Mouse (Mus musculus) stomach, embryonic 16.5 days (tissue): ENCODE measurements around the gene Gp1bb. TPM values are rescaled to one million over a fixed set of nuclear protein-coding genes. Genes with fewer than 3 reads are reported as not detected.

Experiments used
- ATAC-seq: fragments of 200-750 bp; cut with Nextera tagmentation; 2 replicates; pipeline ENCODE4 v1.8.0; 2017; ENCODE audit warnings: moderate number of reproducible peaks, moderate TSS enrichment; ENCODE audit not compliant: insufficient read depth, low FRiP score
- H3K27ac ChIP-seq: fragments of 300-500 bp; sonication (generic); 2 replicates; pipeline ENCODE4 v1.5.1; 2014; ENCODE audit warnings: low read length
- H3K27me3 ChIP-seq: fragments of 300-500 bp; sonication (generic); 2 replicates; pipeline ENCODE4 v1.6.1; 2014; ENCODE audit warnings: low read length, control low read depth, mixed read lengths; ENCODE audit not compliant: control insufficient read depth, insufficient read depth
- H3K36me3 ChIP-seq: fragments of 300-500 bp; sonication (generic); 2 replicates; pipeline ENCODE4 v1.6.1; 2014; ENCODE audit warnings: low read length; ENCODE audit not compliant: control insufficient read depth, insufficient read depth
- H3K4me1 ChIP-seq: fragments of 300-500 bp; sonication (generic); 2 replicates; pipeline ENCODE4 v1.6.1; 2014; ENCODE audit warnings: low read length, control low read depth, mixed read lengths; ENCODE audit not compliant: control insufficient read depth, insufficient read depth
- H3K4me2 ChIP-seq: fragments of 300-500 bp; sonication (generic); 2 replicates; pipeline ENCODE4 v1.6.1; 2014; ENCODE audit warnings: low read depth, low read length, mixed read lengths
- H3K4me3 ChIP-seq: fragments of 300-500 bp; sonication (generic); replicated peaks from 2 replicates; pipeline ENCODE4 v1.5.1; 2014; ENCODE audit warnings: mild to moderate bottlenecking, low read length
- H3K9ac ChIP-seq: fragments of 300-500 bp; sonication (generic); 2 replicates; pipeline ENCODE4 v1.6.1; 2014; ENCODE audit warnings: low read length
- H3K9me3 ChIP-seq: fragments of 300-500 bp; sonication (generic); replicated peaks from 2 replicates; pipeline ENCODE4 v1.6.1; 2016; ENCODE audit warnings: low read length, control low read depth; ENCODE audit not compliant: control insufficient read depth
- WGBS: fragments of 180-500 bp; shearing (Covaris S2); extraction: QIAGEN DNeasy Blood & Tissue Kit; methylation state at CpG from one replicate; pipeline ENCODE4 v1.1.7; 2014; 5-methylcytosine and 5-hydroxymethylcytosine counted together
- polyA plus RNA-seq: library from polyadenylated mRNA; unstranded; fragments of >200 nt; fragmentation: Nextera tagmentation; extraction: Ambion mirVana; gene quantifications from 2 replicates; pipeline ENCODE4 v1.2.1, GENCODE M21; 2015

Gene Gp1bb
- polyA plus RNA-seq, 1 experiment from 2014 or later: 0.68 TPM

DNA sequence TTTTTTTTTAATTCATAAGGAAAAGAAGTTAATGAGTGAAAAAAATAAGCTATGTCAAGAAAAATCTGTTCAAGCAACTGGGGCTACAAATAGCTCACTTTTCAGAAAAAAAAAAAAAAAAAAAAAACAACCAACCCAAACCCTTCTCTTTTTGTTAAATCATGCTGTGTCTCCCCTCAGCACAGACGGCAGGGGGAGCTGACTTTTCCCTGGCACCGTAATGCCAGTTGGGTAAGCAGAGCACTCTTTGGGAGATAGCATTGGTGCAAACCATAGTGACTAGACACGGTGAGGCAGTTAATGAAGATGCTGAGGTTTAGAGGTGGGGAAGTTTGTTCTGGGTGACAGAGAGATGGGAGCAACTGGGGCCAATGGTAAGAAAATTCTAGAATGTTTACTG lies 9.9 kb upstream of the Gp1bb start:
- Histone ChIP-seq H3K9ac (no peak overlapping the region), H3K9me3 (no peaks in the 10 kb centered on the region), H3K4me2 (no peak overlapping the region), H3K36me3 (no peaks in the 10 kb centered on the region), H3K4me3 (no peak overlapping the region), H3K4me1 (peaks cover 5% of the 10 kb centered on the region), H3K27ac (no peak overlapping the region), H3K27me3 (0 out of 2 replicates have a peak, but pooled peaks cover 3% of the 10 kb centered on the region)
- WGBS: 45% methylated on average over 3 of the region's 3 CpGs
- no peak for ATAC-seq

DNA sequence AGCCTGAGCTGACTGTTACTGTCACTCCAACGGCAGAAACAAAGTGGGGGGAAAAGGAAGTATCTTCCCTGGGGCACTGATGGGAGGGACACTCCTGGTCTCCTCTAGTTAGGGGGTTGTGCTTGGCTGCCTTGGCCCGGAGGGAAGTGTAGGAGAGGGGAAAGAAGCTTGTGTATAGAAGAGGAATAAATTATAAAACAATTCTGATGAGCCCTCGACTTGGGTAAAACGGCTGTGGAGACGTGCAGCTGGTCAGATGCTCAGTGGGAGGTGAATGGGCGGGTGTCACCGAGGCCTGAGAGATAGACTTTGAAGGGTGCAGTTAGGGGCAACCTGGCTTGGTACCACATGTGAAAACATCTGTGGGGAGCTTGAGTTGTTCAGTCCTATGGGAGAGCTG lies 8.9 kb upstream of the Gp1bb start:
- H3K4me3 ChIP-seq: no peak overlapping the region
- H3K27me3 ChIP-seq: peaks cover 3% of the 10 kb centered on the region; the same call in 1 of the 2 replicates
- peaks cover 8% of the 10 kb centered on the region for H3K4me1 ChIP-seq
- WGBS: 56% methylated on average over 7 of the region's 7 CpGs
- H3K36me3 ChIP-seq: no peaks in the 10 kb centered on the region
- no peak overlapping the region for H3K9ac ChIP-seq
- no peak for ATAC-seq
- H3K4me2 ChIP-seq: no peak overlapping the region
- H3K27ac ChIP-seq: no peak overlapping the region
- no peaks in the 10 kb centered on the region for H3K9me3 ChIP-seq

DNA sequence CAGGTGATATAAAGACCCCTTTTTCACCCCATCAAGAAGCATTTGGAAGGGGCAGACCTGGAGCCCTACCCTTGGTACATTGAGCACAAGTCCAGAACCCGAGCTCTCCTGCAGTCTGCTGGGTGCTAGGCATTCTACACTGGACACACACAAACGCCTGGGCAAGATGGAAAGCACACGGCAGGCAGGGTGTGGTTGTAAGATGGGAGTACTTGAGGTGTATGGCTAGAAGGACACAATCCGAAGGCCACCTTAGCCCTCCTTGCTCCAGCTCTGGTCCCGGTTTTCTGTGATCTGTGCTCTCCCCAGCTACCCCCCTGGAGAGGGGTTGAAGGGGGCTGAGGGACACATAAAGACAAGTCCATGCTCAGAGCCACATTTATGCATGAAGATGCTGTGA lies 8.1 kb upstream of the Gp1bb start:
- H3K4me2 ChIP-seq: peak overlapping the region; percentile 95
- H3K27ac ChIP-seq: peak overlapping the region; percentile 21; the same call in 1 of the 2 replicates
- peak overlapping the region; percentile 85 for H3K4me3 ChIP-seq
- H3K4me1 ChIP-seq: peaks cover 8% of the 10 kb centered on the region
- peaks cover 11% of the 10 kb centered on the region for H3K27me3 ChIP-seq
- H3K9ac ChIP-seq: peak overlapping the region; percentile 89
- WGBS: 47% methylated on average over 5 of the region's 5 CpGs
- H3K36me3 ChIP-seq: no peaks in the 10 kb centered on the region
- H3K9me3 ChIP-seq: no peaks in the 10 kb centered on the region
- ATAC-seq: no peak

DNA sequence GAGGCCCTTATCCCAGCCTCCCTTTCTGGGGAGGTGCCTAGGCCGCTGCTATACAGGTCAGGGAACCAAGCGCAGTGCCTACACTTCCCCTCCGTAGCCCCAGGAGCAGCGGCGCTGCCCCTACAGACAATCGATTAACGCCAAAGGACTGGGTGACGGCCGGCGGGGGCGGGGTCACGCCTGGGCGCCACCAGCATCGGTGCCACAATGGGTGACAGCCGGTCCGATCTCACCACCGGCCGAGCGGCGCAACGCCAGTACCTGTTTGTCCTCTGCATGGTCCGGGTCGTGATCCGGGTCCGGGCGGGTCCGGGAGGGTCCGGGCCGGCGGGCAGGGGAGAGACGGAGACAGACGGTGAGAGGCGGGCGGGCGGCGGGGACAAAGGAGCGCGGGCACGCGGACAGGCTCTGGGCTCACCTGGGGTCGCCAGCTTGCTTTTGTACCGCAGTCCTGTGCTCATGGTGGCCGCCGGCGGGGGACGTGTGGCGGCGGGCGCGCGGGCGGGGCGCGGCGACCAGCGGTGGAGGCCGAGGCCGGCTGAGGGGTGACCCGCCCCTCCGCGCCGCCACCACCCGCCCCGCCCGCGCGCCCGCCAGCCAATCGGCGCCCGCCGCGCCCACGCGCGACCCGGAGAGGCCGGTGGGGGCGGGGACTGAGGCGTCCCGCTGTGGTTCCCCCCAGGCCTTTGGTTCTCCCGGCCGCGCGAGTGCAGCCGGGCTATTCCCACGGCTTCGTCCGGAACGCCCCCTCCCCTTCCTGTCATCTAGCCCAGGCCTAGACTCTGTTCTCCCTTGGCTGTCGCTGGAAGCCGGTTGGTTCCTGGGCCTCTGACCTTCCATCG lies 7.4 kb upstream of the Gp1bb start, which contains the start of gene Sept5:
Sept5 (minus strand) TSS at position 565 of the 842 bp plus-strand sequence.
- Histone ChIP-seq H3K4me1 (peaks cover 8% of the 10 kb centered on the region), H3K27me3 (peaks cover 17% of the 10 kb centered on the region), H3K4me3 (peak within 1 kb of the TSS; percentile 85), H3K4me2 (peak within 1 kb of the TSS; percentile 95), H3K9me3 (no peaks in the 10 kb centered on the region), H3K36me3 (no peaks in the 10 kb centered on the region), H3K27ac (peak within 1 kb of the TSS; percentile 32), H3K9ac (peak within 1 kb of the TSS; percentile 89)
- peak; percentile 67 for ATAC-seq
- under 1% methylated on average over 88 of the region's 93 CpGs for WGBS

DNA sequence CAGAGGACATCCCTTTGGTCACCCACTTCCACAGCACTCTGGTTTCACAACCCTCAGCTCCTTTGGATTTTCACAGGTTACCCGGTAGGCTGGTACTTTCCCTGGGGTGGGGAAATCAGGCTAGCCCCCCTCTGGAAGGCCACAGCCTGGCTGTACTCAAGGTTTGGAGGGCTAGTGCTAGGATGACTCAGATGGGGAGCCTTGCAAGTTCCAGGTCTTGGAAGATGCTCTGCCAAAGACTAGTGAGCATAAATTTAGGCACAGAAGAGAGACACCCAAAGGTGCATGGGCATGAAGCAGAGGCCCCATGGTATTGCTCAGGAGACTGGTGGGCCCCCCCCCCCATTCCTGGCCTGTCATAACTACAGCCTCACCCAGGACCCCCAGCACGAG lies 6.7 kb upstream of the Gp1bb start:
- H3K27ac ChIP-seq: peak overlapping the region; percentile 32

DNA sequence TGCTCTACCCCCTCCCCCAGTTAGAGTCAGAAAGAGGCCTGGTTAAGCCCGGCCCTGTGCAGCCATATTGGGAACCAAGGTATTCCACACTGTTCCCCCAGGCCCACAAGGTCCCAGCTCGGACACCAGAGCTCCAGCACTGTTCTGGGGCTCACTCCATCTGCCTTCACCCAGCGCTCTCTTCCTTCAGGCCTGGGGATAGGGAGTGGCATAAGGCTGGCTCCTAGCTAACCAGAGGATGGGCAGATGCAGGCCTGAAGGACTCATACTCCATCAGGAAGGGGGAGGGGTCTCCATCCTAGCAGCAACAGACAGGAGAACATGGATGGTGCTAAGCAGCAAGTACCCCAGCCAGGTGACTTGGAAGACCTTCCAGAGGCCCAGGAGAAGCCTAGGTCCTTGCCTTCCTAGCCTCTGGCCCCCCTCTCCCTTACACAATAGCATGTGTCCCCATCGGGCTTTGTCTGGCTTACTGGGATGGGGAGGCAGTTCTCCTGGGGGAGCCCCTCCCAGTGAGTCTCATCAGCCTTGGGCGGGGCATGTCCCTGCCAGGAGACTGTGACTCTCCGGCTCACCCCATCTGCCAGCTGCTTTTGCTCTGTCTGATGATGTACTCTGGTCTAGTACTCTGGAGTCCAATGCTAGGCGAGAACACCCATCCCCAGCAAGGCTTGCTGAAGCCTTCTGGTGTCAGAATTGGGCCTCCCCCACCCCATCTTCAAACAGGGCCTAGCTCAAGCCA lies 6.2 kb upstream of the Gp1bb start:
- ATAC-seq: no peak
- no peaks in the 10 kb centered on the region for H3K36me3 ChIP-seq
- WGBS: 66% methylated on average over 7 of the region's 7 CpGs

More for the DNA sequence above, 6.7 kb upstream of the Gp1bb start:
- no peak for ATAC-seq
- peak overlapping the region; percentile 89 for H3K9ac ChIP-seq
- peaks cover 24% of the 10 kb centered on the region for H3K27me3 ChIP-seq
- peak overlapping the region; percentile 95 for H3K4me2 ChIP-seq
- WGBS: 33% methylated on average over 2 of the region's 2 CpGs
- H3K36me3 ChIP-seq: no peaks in the 10 kb centered on the region
- peaks cover 8% of the 10 kb centered on the region for H3K4me1 ChIP-seq
- H3K9me3 ChIP-seq: no peaks in the 10 kb centered on the region
- H3K4me3 ChIP-seq: peak overlapping the region; percentile 85

DNA sequence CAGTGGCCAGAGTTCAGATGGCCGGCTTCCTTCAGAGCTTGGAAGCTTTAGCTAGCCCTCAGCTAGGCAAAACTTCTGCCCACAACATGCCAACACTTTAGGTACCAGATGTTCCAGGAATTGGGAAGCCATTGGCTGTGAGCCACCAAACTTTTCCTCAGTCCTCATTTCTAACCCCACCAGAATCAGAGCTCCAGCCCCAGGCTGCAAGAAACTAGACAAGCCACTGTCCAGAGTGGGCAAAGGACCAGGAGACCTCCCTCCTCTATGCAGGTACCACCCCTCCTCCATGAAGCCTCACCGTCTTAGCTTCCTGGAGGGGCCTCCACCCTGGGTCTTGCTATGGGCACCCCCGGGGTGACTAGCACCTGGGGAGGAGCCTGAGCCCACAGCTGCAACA lies 5.0 kb upstream of the Gp1bb start:
- Histone ChIP-seq H3K9me3 (no peaks in the 10 kb centered on the region), H3K4me2 (peak overlapping the region; percentile 95), H3K27me3 (peaks cover 42% of the 10 kb centered on the region), H3K27ac (no peak overlapping the region), H3K4me3 (no peak overlapping the region), H3K4me1 (peaks cover 8% of the 10 kb centered on the region), H3K36me3 (no peaks in the 10 kb centered on the region), H3K9ac (no peak overlapping the region)
- 48% methylated on average over 3 of the region's 3 CpGs for WGBS
- ATAC-seq: no peak

More for the DNA sequence above, 6.2 kb upstream of the Gp1bb start:
- Histone ChIP-seq H3K9me3 (no peaks in the 10 kb centered on the region), H3K27me3 (peaks cover 30% of the 10 kb centered on the region), H3K27ac (peak overlapping the region; percentile 32; the same call in 1 of the 2 replicates), H3K4me1 (peaks cover 8% of the 10 kb centered on the region), H3K4me3 (peak overlapping the region; percentile 85), H3K4me2 (peak overlapping the region; percentile 95), H3K9ac (peak overlapping the region; percentile 89)

DNA sequence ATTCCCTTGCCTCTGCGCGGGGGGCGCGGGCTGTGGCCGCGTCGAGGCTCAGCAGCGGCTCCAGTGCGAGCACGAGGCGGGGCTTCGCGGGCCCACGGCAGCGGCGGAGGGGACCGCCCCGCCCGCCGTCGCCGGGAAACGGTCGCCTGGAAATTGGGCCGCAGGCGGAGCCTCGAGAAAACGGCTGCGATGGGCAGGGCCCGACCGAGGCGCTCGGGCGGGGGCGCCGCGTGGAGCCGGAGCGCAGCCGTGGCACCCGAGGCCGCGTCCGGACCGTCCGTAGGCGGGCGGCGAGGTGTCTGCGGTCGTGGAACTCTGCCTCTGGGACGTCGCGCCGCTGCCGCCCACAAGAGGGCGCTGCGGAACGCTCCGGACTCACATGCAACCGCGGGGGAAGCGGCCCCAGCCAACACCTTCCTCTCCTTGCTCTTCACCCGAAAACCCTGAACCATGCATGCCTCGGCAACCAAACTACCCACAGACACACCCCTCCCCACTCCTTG lies 4.2 kb upstream of the Gp1bb start, which contains the start of gene Gm49601:
Gm49601 (minus strand) TSS at position 52 of the 503 bp plus-strand sequence.
- Histone ChIP-seq H3K27ac (no peak within 1 kb of the TSS), H3K36me3 (no peaks in the 10 kb centered on the region), H3K4me2 (peak within 1 kb of the TSS; percentile 95), H3K27me3 (peaks cover 46% of the 10 kb centered on the region), H3K9me3 (no peaks in the 10 kb centered on the region), H3K9ac (peak within 1 kb of the TSS; percentile 74), H3K4me1 (peaks cover 9% of the 10 kb centered on the region), H3K4me3 (peak within 1 kb of the TSS; percentile 54)
- ATAC-seq: peak; percentile 54; the same call in 1 of the 2 replicates
- WGBS: under 1% methylated on average over 64 of the region's 65 CpGs
